Mouse (Mus musculus): ENCODE results near the gene Slc39a13. TPM values are rescaled to one million over a fixed set of nuclear protein-coding genes. Genes with fewer than 3 reads are reported as not detected.

Slc39a13 gene
- polyA plus RNA-seq, 1 experiment from 2014 or later = 15.3 TPM

GRCm38 (mm10) chr2:91087453-91087852 is 17.2 kb upstream of the Slc39a13 start:
- 58% methylated on average over 9 of the region's 9 CpGs for WGBS (ENCODE audit: insufficient replicate concordance)
- no peak overlapping the region for H3K4me3 ChIP-seq
- no peak overlapping the region for H3K9ac ChIP-seq
- no peak for ATAC-seq
- H3K4me2 ChIP-seq = no peak overlapping the region
- H3K27ac ChIP-seq = no peak overlapping the region
- H3K9me3 ChIP-seq (replicated peaks) = no peaks in the 10 kb centered on the region
- no peaks in the 10 kb centered on the region for H3K36me3 ChIP-seq
- peaks cover 49% of the 10 kb centered on the region for H3K4me1 ChIP-seq
- H3K27me3 ChIP-seq (replicated peaks) = no peaks in the 10 kb centered on the region

GRCm38 (mm10) chr2:91086392-91087237 is 16.4 kb upstream of the Slc39a13 start:
- no peak overlapping the region for H3K4me3 ChIP-seq
- H3K4me2 ChIP-seq = no peak overlapping the region
- no peaks in the 10 kb centered on the region for H3K9me3 ChIP-seq (replicated peaks)
- no peak for ATAC-seq
- no peak overlapping the region for H3K9ac ChIP-seq
- no peaks in the 10 kb centered on the region for H3K27me3 ChIP-seq (replicated peaks)
- no peak overlapping the region for H3K27ac ChIP-seq
- no peaks in the 10 kb centered on the region for H3K36me3 ChIP-seq
- H3K4me1 ChIP-seq = peaks cover 50% of the 10 kb centered on the region
- WGBS (ENCODE audit: insufficient replicate concordance) = 64% methylated on average over 9 of the region's 9 CpGs

GRCm38 (mm10) chr2:91085494-91086391 is 15.5 kb upstream of the Slc39a13 start:
- Histone ChIP-seq H3K4me2 (no peak overlapping the region), H3K9me3 (replicated peaks) (no peaks in the 10 kb centered on the region), H3K27ac (no peak overlapping the region), H3K4me3 (no peak overlapping the region), H3K9ac (no peak overlapping the region), H3K4me1 (peaks cover 50% of the 10 kb centered on the region), H3K36me3 (no peaks in the 10 kb centered on the region), H3K27me3 (replicated peaks) (no peaks in the 10 kb centered on the region)
- 70% methylated on average over 14 of the region's 14 CpGs for WGBS (ENCODE audit: insufficient replicate concordance)
- no peak for ATAC-seq

GRCm38 (mm10) chr2:91084179-91084820 is 14.1 kb upstream of the Slc39a13 start:
- no peaks in the 10 kb centered on the region for H3K9me3 ChIP-seq (replicated peaks)
- H3K36me3 ChIP-seq = no peaks in the 10 kb centered on the region
- H3K9ac ChIP-seq = no peak overlapping the region
- no peaks in the 10 kb centered on the region for H3K27me3 ChIP-seq (replicated peaks)
- peak overlapping the region; percentile 69; the same call in 1 of the 2 replicates for H3K27ac ChIP-seq
- WGBS (ENCODE audit: insufficient replicate concordance) = 58% methylated on average over 15 of the region's 15 CpGs
- no peak overlapping the region for H3K4me3 ChIP-seq
- peaks cover 44% of the 10 kb centered on the region for H3K4me1 ChIP-seq
- peak overlapping the region; percentile 25; the same call in 1 of the 2 replicates for H3K4me2 ChIP-seq
- no peak for ATAC-seq

- no peaks in the 10 kb centered on the region for H3K36me3 ChIP-seq
- ATAC-seq = peak; percentile 22; the same call in 1 of the 2 replicates
- 54% methylated on average over 1 of the region's 1 CpGs for WGBS (ENCODE audit: insufficient replicate concordance)
- H3K4me2 ChIP-seq = peak overlapping the region; percentile 16
- H3K27me3 ChIP-seq (replicated peaks) = no peaks in the 10 kb centered on the region
- H3K9me3 ChIP-seq (replicated peaks) = no peaks in the 10 kb centered on the region
- H3K27ac ChIP-seq = peak overlapping the region; percentile 69
- no peak overlapping the region for H3K4me3 ChIP-seq
- H3K9ac ChIP-seq = peak overlapping the region; percentile 27; the same call in 1 of the 2 replicates
- H3K4me1 ChIP-seq = peaks cover 45% of the 10 kb centered on the region
Observed at GRCm38 (mm10) chr2:91083366-91083940, 13.2 kb upstream of the Slc39a13 start.

GRCm38 (mm10) chr2:91082844-91083243 is 12.6 kb upstream of the Slc39a13 start:
- Histone ChIP-seq H3K4me2 (peak overlapping the region; percentile 16), H3K9ac (peak overlapping the region; percentile 27; the same call in 1 of the 2 replicates), H3K4me3 (no peak overlapping the region), H3K27ac (peak overlapping the region; percentile 69), H3K4me1 (peaks cover 45% of the 10 kb centered on the region), H3K36me3 (no peaks in the 10 kb centered on the region), H3K9me3 (replicated peaks) (no peaks in the 10 kb centered on the region), H3K27me3 (replicated peaks) (no peaks in the 10 kb centered on the region)
- 25% methylated on average over 11 of the region's 11 CpGs for WGBS (ENCODE audit: insufficient replicate concordance)
- peak; percentile 43 for ATAC-seq

GRCm38 (mm10) chr2:91081775-91082695 is 11.8 kb upstream of the Slc39a13 start, which contains the start of gene Spi1:
Gene Spi1 (plus strand): TSS chr2:91082390.
- peak within 1 kb of the TSS; percentile 69 for H3K27ac ChIP-seq
- no peak for ATAC-seq
- no peaks in the 10 kb centered on the region for H3K36me3 ChIP-seq
- no peak within 1 kb of the TSS for H3K4me3 ChIP-seq
- H3K27me3 ChIP-seq (replicated peaks) = no peaks in the 10 kb centered on the region
- H3K4me2 ChIP-seq = peak within 1 kb of the TSS; percentile 16
- no peaks in the 10 kb centered on the region for H3K9me3 ChIP-seq (replicated peaks)
- H3K4me1 ChIP-seq = peaks cover 44% of the 10 kb centered on the region
- WGBS (ENCODE audit: insufficient replicate concordance) = 52% methylated on average over 13 of the region's 13 CpGs
- peak within 1 kb of the TSS; percentile 27; the same call in 1 of the 2 replicates for H3K9ac ChIP-seq

GRCm38 (mm10) chr2:91080784-91081513 is 10.7 kb upstream of the Slc39a13 start:
- Histone ChIP-seq H3K4me3 (no peak overlapping the region), H3K27ac (no peak overlapping the region), H3K4me2 (no peak overlapping the region), H3K27me3 (replicated peaks) (no peaks in the 10 kb centered on the region), H3K9ac (no peak overlapping the region), H3K9me3 (replicated peaks) (no peaks in the 10 kb centered on the region), H3K36me3 (no peaks in the 10 kb centered on the region), H3K4me1 (peaks cover 44% of the 10 kb centered on the region)
- 56% methylated on average over 8 of the region's 8 CpGs for WGBS (ENCODE audit: insufficient replicate concordance)
- no peak for ATAC-seq

- H3K27me3 ChIP-seq (replicated peaks) = no peaks in the 10 kb centered on the region
- H3K4me2 ChIP-seq = peak overlapping the region; percentile 91
- peak overlapping the region; percentile 62 for H3K9ac ChIP-seq
- H3K4me1 ChIP-seq = peaks cover 32% of the 10 kb centered on the region
- no peak for ATAC-seq
- WGBS (ENCODE audit: insufficient replicate concordance) = 26% methylated on average over 5 of the region's 5 CpGs
- no peaks in the 10 kb centered on the region for H3K9me3 ChIP-seq (replicated peaks)
- H3K4me3 ChIP-seq = peak overlapping the region; percentile 57
- no peaks in the 10 kb centered on the region for H3K36me3 ChIP-seq
- H3K27ac ChIP-seq = peak overlapping the region; percentile 43; the same call in 1 of the 2 replicates
Observed at GRCm38 (mm10) chr2:91079026-91079384, 8.8 kb upstream of the Slc39a13 start.
